ENCODE assay signal across 8 mouse cellular contexts in genomic region chr15:88843486-88844097, GRCm38 (mm10). TPM values are rescaled to one million over a fixed set of nuclear protein-coding genes. Genes with fewer than 3 reads are reported as not detected.
DNase-seq lines count a peak whose midpoint lies in the region; ATAC-seq and TF ChIP-seq lines count a peak whose summit lies in the region.

No protein-coding gene starts in this region.

- no peak for TF ChIP-seq EP300 in lung, postnatal 0 days (IDR thresholded peaks at IDR 0.05)
- TF ChIP-seq EP300 in liver, postnatal 0 days (IDR thresholded peaks at IDR 0.05; ENCODE audit: low read depth) = no peak

- no peak overlapping the region; the same call in 1 of the 2 replicates for H3K4me2 ChIP-seq in heart, embryonic 11.5 days
- no peak overlapping the region for H3K4me2 ChIP-seq in lung, postnatal 0 days (replicated peaks; ENCODE audit: low read depth, low read length)
- H3K4me2 ChIP-seq in embryonic facial prominence, embryonic 12.5 days (replicated peaks) = no peak overlapping the region
- H3K4me2 ChIP-seq in liver, postnatal 0 days (ENCODE audit: low read depth, low read length) = no peak overlapping the region

- no peak overlapping the region; the same call in 1 of the 2 replicates for H3K9ac ChIP-seq in heart, embryonic 11.5 days (ENCODE audit: low read depth, low read length)
- no peak overlapping the region for H3K9ac ChIP-seq in lung, postnatal 0 days (replicated peaks; ENCODE audit: low read depth)
- no peak overlapping the region for H3K9ac ChIP-seq in embryonic facial prominence, embryonic 12.5 days
- no peak overlapping the region for H3K9ac ChIP-seq in liver, postnatal 0 days (replicated peaks)

- peak overlapping the region; percentile 57 for H3K27ac ChIP-seq in heart, embryonic 11.5 days (ENCODE audit: low read depth, low read length)
- H3K27ac ChIP-seq in lung, postnatal 0 days (ENCODE audit: low read length) = no peak overlapping the region
- H3K27ac ChIP-seq in embryonic facial prominence, embryonic 12.5 days = peak overlapping the region; percentile 48
- H3K27ac ChIP-seq in liver, postnatal 0 days (ENCODE audit: low read depth) = no peak overlapping the region

- 34% methylated on average over 8 of the region's 8 CpGs for WGBS in heart, embryonic 11.5 days (ENCODE audit: insufficient replicate concordance)
- 30% methylated on average over 8 of the region's 8 CpGs for WGBS in lung, postnatal 0 days
- WGBS in embryonic facial prominence, embryonic 12.5 days = 29% methylated on average over 8 of the region's 8 CpGs
- 40% methylated on average over 8 of the region's 8 CpGs for WGBS in liver, postnatal 0 days (ENCODE audit: insufficient replicate concordance)

- no peak for ATAC-seq in heart, embryonic 11.5 days (replicated peaks; ENCODE audit: insufficient number of reproducible peaks, low FRiP score, low TSS enrichment)
- ATAC-seq in lung, postnatal 0 days = peak; percentile 25
- ATAC-seq in embryonic facial prominence, embryonic 12.5 days (ENCODE audit: insufficient number of reproducible peaks, insufficient read depth, low FRiP score, low TSS enrichment) = peak; percentile 60; the same call in 1 of the 2 replicates
- 0 out of 2 replicates have a peak, but pooled peaks have one; percentile 18 for ATAC-seq in megakaryocyte progenitor cell, adult 5-6 weeks (replicated peaks; ENCODE audit: poor library complexity)
- no peak for ATAC-seq in liver, postnatal 0 days

- no peak for DNase-seq in heart, adult 9 months (ENCODE audit: low spot score in 2 of 2)
- DNase-seq in lung, postnatal 0 days (ENCODE audit: low spot score) = peak; percentile 64
- no peak for DNase-seq in lung, adult 18-20 months
- DNase-seq in gastrocnemius, postnatal 25 days = no peak
- DNase-seq in liver, postnatal 0 days = no peak

- no peak overlapping the region for H3K4me3 ChIP-seq in heart, embryonic 11.5 days (ENCODE audit: low read depth, low read length)
- H3K4me3 ChIP-seq in lung, postnatal 0 days (ENCODE audit: low read depth, low read length) = no peak overlapping the region
- H3K4me3 ChIP-seq in embryonic facial prominence, embryonic 12.5 days = no peak overlapping the region
- H3K4me3 ChIP-seq in liver, postnatal 0 days (ENCODE audit: low read depth, low read length) = no peak overlapping the region

- H3K9me3 ChIP-seq in heart, embryonic 11.5 days (replicated peaks; ENCODE audit: control insufficient read depth, low read length) = no peaks in the 10 kb centered on the region
- H3K9me3 ChIP-seq in lung, postnatal 0 days (ENCODE audit: low read length) = no peaks in the 10 kb centered on the region
- no peaks in the 10 kb centered on the region for H3K9me3 ChIP-seq in embryonic facial prominence, embryonic 12.5 days
- H3K9me3 ChIP-seq in liver, postnatal 0 days (ENCODE audit: low read length) = no peaks in the 10 kb centered on the region

- no peak for TF ChIP-seq CTCF in lung, postnatal 0 days (IDR thresholded peaks at IDR 0.05)
- TF ChIP-seq CTCF in liver, postnatal 0 days (IDR thresholded peaks at IDR 0.05; ENCODE audit: low read depth) = no peak

- H3K4me1 ChIP-seq in heart, embryonic 11.5 days (ENCODE audit: control insufficient read depth, insufficient read depth, low read length) = peaks cover 27% of the 10 kb centered on the region
- H3K4me1 ChIP-seq in lung, postnatal 0 days (ENCODE audit: insufficient read depth, low read depth, low read length) = peaks cover 11% of the 10 kb centered on the region; the same call in 1 of the 2 replicates
- H3K4me1 ChIP-seq in embryonic facial prominence, embryonic 12.5 days = peaks cover 11% of the 10 kb centered on the region
- H3K4me1 ChIP-seq in liver, postnatal 0 days (ENCODE audit: insufficient read depth) = peaks cover 8% of the 10 kb centered on the region

- no peaks in the 10 kb centered on the region for H3K27me3 ChIP-seq in heart, embryonic 11.5 days (ENCODE audit: control insufficient read depth, insufficient read depth, low read length)
- H3K27me3 ChIP-seq in lung, postnatal 0 days (replicated peaks; ENCODE audit: insufficient read depth, low read length) = no peaks in the 10 kb centered on the region
- no peaks in the 10 kb centered on the region for H3K27me3 ChIP-seq in embryonic facial prominence, embryonic 12.5 days
- H3K27me3 ChIP-seq in liver, postnatal 0 days (ENCODE audit: insufficient read depth, low read length) = no peaks in the 10 kb centered on the region

- H3K36me3 ChIP-seq in heart, embryonic 11.5 days (ENCODE audit: control insufficient read depth, insufficient read depth, low read length) = no peaks in the 10 kb centered on the region
- H3K36me3 ChIP-seq in lung, postnatal 0 days (ENCODE audit: insufficient read depth, low read length) = no peaks in the 10 kb centered on the region
- H3K36me3 ChIP-seq in embryonic facial prominence, embryonic 12.5 days = no peaks in the 10 kb centered on the region
- H3K36me3 ChIP-seq in liver, postnatal 0 days (replicated peaks; ENCODE audit: insufficient read depth, low read length) = no peaks in the 10 kb centered on the region

RNA-seq across cellular contexts. Expression of gene Pim3, which starts 18.4 kb away (rescaled TPM):
- polyA plus RNA-seq in heart, embryonic 11.5 days (2014; fragmentation: Nextera tagmentation; extraction: Ambion mirVana) = 43.7 and 50.1 TPM in 2 replicates
- 66.0 and 69.6 TPM in 2 replicates for polyA plus RNA-seq in lung, postnatal 0 days (2015; fragmentation: Nextera tagmentation; extraction: Ambion mirVana)
- 50.6 and 56.9 TPM in 2 replicates for polyA plus RNA-seq in embryonic facial prominence, embryonic 12.5 days (2016; fragmentation: Nextera tagmentation; extraction: Ambion mirVana)
- total RNA-seq in megakaryocyte progenitor cell, adult 5-6 weeks (2015) = 11.0 and 18.0 TPM in 2 replicates
- total RNA-seq in megakaryocyte progenitor cell, adult 5-6 weeks (2017) = 11.1 and 14.3 TPM in 2 replicates
- 10 to 100 TPM; 20.6 to 22.2 TPM for total RNA-seq in gastrocnemius, postnatal 25 days (2021)
- 18.4 and 34.2 TPM in 2 replicates for polyA plus RNA-seq in liver, postnatal 0 days (2015; fragmentation: Nextera tagmentation; extraction: Ambion mirVana)

RNA-seq across cellular contexts. Expression of gene Creld2, which starts 24.1 kb away (rescaled TPM):
- 71.7 and 83.6 TPM in 2 replicates for polyA plus RNA-seq in heart, embryonic 11.5 days (2014; fragmentation: Nextera tagmentation; extraction: Ambion mirVana)
- 62.6 and 76.5 TPM in 2 replicates for polyA plus RNA-seq in lung, postnatal 0 days (2015; fragmentation: Nextera tagmentation; extraction: Ambion mirVana)
- 71.9 and 75.7 TPM in 2 replicates for polyA plus RNA-seq in embryonic facial prominence, embryonic 12.5 days (2016; fragmentation: Nextera tagmentation; extraction: Ambion mirVana)
- 65.2 and 68.1 TPM in 2 replicates for total RNA-seq in megakaryocyte progenitor cell, adult 5-6 weeks (2015)
- total RNA-seq in megakaryocyte progenitor cell, adult 5-6 weeks (2017) = 117 and 124 TPM in 2 replicates
- 1 to 10 TPM; 9.8 to 9.9 TPM for total RNA-seq in gastrocnemius, postnatal 25 days (2021)
- 32.9 and 33.1 TPM in 2 replicates for polyA plus RNA-seq in liver, postnatal 0 days (2015; fragmentation: Nextera tagmentation; extraction: Ambion mirVana)

RNA-seq across cellular contexts. Expression of gene Alg12, which starts 24.5 kb away (rescaled TPM):
- polyA plus RNA-seq in heart, embryonic 11.5 days (2014; fragmentation: Nextera tagmentation; extraction: Ambion mirVana) = 11.6 and 12.5 TPM in 2 replicates
- 7.2 and 7.9 TPM in 2 replicates for polyA plus RNA-seq in lung, postnatal 0 days (2015; fragmentation: Nextera tagmentation; extraction: Ambion mirVana)
- polyA plus RNA-seq in embryonic facial prominence, embryonic 12.5 days (2016; fragmentation: Nextera tagmentation; extraction: Ambion mirVana) = 10.2 and 12.2 TPM in 2 replicates
- total RNA-seq in megakaryocyte progenitor cell, adult 5-6 weeks (2015) = 10.9 and 18.2 TPM in 2 replicates
- 7.9 and 10.3 TPM in 2 replicates for total RNA-seq in megakaryocyte progenitor cell, adult 5-6 weeks (2017)
- 1 to 10 TPM; 3.5 to 5.2 TPM for total RNA-seq in gastrocnemius, postnatal 25 days (2021)
- polyA plus RNA-seq in liver, postnatal 0 days (2015; fragmentation: Nextera tagmentation; extraction: Ambion mirVana) = 3.6 and 3.7 TPM in 2 replicates

Comparison
In these comparisons a context has a peak if more than half of its experiments do, and no peak if none do; other contexts are left out.
1. ATAC-seq: peak in lung, postnatal 0 days (single experiment), embryonic facial prominence, embryonic 12.5 days (single experiment) and megakaryocyte progenitor cell, adult 5-6 weeks (single experiment); none in heart, embryonic 11.5 days (single experiment) and liver, postnatal 0 days (single experiment).
2. H3K27ac ChIP-seq: peak in heart, embryonic 11.5 days (single experiment) and embryonic facial prominence, embryonic 12.5 days (single experiment); none in lung, postnatal 0 days (single experiment) and liver, postnatal 0 days (single experiment).